Mouse (Mus musculus): ENCODE measurements at regions not wholly inside any gene's neighbourhood (a gene's known extent, or its start where the extent isn't known, plus 50 kb on each side); places are given as distances from the start of the nearest gene placed in this dataset.
"Not testable (repeated sequence)": the region's sequence is repeated elsewhere in the genome, so short reads cannot be mapped to it uniquely, and the experiment has no call there.

- no peak for DNase-seq (ENCODE audit: low read depth, low spot score)
Measured at GRCm38 (mm10) chr15:75326586-75326985, 58.4 kb downstream of the Ly6f start.

- DNase-seq (ENCODE audit: low read depth, low spot score) = no peak
Measured at GRCm38 (mm10) chr15:75356050-75356735, 88.0 kb downstream of the Ly6f start.

- no peak for DNase-seq (ENCODE audit: low read depth, low spot score)
Measured at GRCm38 (mm10) chr15:75371618-75372017, 103.4 kb downstream of the Ly6f start.

GRCm38 (mm10) chr15:75376391-75377100 is 108.3 kb downstream of the Ly6f start:
- no peak for DNase-seq (ENCODE audit: low read depth, low spot score)

GRCm38 (mm10) chr15:75378136-75378535 is 109.9 kb downstream of the Ly6f start:
- DNase-seq (ENCODE audit: low read depth, low spot score) = no peak

GRCm38 (mm10) chr15:75379867-75380266 is 111.6 kb downstream of the Ly6f start:
- DNase-seq (ENCODE audit: low read depth, low spot score) = peak; percentile 2

- DNase-seq (ENCODE audit: low read depth, low spot score) = no peak
Measured at GRCm38 (mm10) chr15:75382191-75382950, 114.2 kb downstream of the Ly6f start.

- not testable (repeated sequence) for DNase-seq (ENCODE audit: low read depth, low spot score)
Measured at GRCm38 (mm10) chr15:75392924-75393464, 124.8 kb downstream of the Ly6f start.

GRCm38 (mm10) chr15:75397276-75397675 is 129.1 kb downstream of the Ly6f start:
- DNase-seq (ENCODE audit: low read depth, low spot score) = no peak

Measured in brain, adult 2 months (tissue).